Mouse (Mus musculus): ENCODE measurements around the gene Acad10. TPM values are rescaled to one million over a fixed set of nuclear protein-coding genes. Genes with fewer than 3 reads are reported as not detected.

The Acad10 gene
- polyA plus RNA-seq, 1 experiment = 4.7 TPM

GRCm38 (mm10) chr5:121601547-121602299 lies 58.6 kb downstream of the Acad10 start:
- TF ChIP-seq MAX (IDR thresholded peaks at IDR 0.05; ENCODE audit: low read depth) (no peak), REST (IDR thresholded peaks at IDR 0.05; ENCODE audit: insufficient read depth, insufficient read length) (no peak), SRF (IDR thresholded peaks at IDR 0.05; ENCODE audit: control insufficient read depth, insufficient read length, low read depth) (no peak), CEBPB (IDR thresholded peaks at IDR 0.05; ENCODE audit: insufficient read depth, poor library complexity, severe bottlenecking) (no peak), MYOD1 (IDR thresholded peaks at IDR 0.05; ENCODE audit: control insufficient read depth in 1 of 3, insufficient read length in 2 of 3, low read depth in 2 of 3) (no peak), POLR2AphosphoS2 (IDR thresholded peaks at IDR 0.05; ENCODE audit: insufficient read length, low read depth) (no peak), MYOG (IDR thresholded peaks at IDR 0.05; ENCODE audit: control insufficient read depth in 1 of 3, insufficient read depth in 1 of 3, insufficient read length in 2 of 3, low read depth in 2 of 3) (no peak), TCF3 (IDR thresholded peaks at IDR 0.05; ENCODE audit: insufficient read length, low read depth) (no peak), USF1 (IDR thresholded peaks at IDR 0.05; ENCODE audit: low read depth) (no peak), E2F4 (IDR thresholded peaks at IDR 0.05; ENCODE audit: insufficient read depth) (no peak), POLR2A (IDR thresholded peaks at IDR 0.05; ENCODE audit: insufficient read length, low read depth) (no peak), TCF12 (IDR thresholded peaks at IDR 0.05; ENCODE audit: insufficient read depth, poor library complexity, severe bottlenecking) (no peak)
- Histone ChIP-seq H3K27me3 (ENCODE audit: control insufficient read depth, insufficient read depth, insufficient read length) (no peaks in the 10 kb centered on the region), H3K4me2 (ENCODE audit: low read depth) (no peak overlapping the region), H3K4me3 (no peak overlapping the region), H3K79me2 (ENCODE audit: control insufficient read depth, insufficient read depth) (no peaks in the 10 kb centered on the region), H3K36me3 (ENCODE audit: control insufficient read depth, insufficient read depth) (no peaks in the 10 kb centered on the region), H3ac (ENCODE audit: control insufficient read depth, insufficient read length) (no peak overlapping the region)

GRCm38 (mm10) chr5:121598871-121599610 lies 61.3 kb downstream of the Acad10 start:
- H3K4me3 ChIP-seq = no peak overlapping the region
- H3K27me3 ChIP-seq (ENCODE audit: control insufficient read depth, insufficient read depth, insufficient read length) = no peaks in the 10 kb centered on the region
- H3K36me3 ChIP-seq (ENCODE audit: control insufficient read depth, insufficient read depth) = no peaks in the 10 kb centered on the region
- H3ac ChIP-seq (ENCODE audit: control insufficient read depth, insufficient read length) = no peak overlapping the region
- H3K79me2 ChIP-seq (ENCODE audit: control insufficient read depth, insufficient read depth) = no peaks in the 10 kb centered on the region
- H3K4me2 ChIP-seq (ENCODE audit: low read depth) = no peak overlapping the region
- TF ChIP-seq REST (IDR thresholded peaks at IDR 0.05; ENCODE audit: insufficient read depth, insufficient read length) = no peak
- TF ChIP-seq SRF (IDR thresholded peaks at IDR 0.05; ENCODE audit: control insufficient read depth, insufficient read length, low read depth) = no peak
- TF ChIP-seq CEBPB (IDR thresholded peaks at IDR 0.05; ENCODE audit: insufficient read depth, poor library complexity, severe bottlenecking) = no peak
- TF ChIP-seq MAX (IDR thresholded peaks at IDR 0.05; ENCODE audit: low read depth) = no peak
- no peak for TF ChIP-seq MYOG (IDR thresholded peaks at IDR 0.05; ENCODE audit: control insufficient read depth in 1 of 3, insufficient read depth in 1 of 3, insufficient read length in 2 of 3, low read depth in 2 of 3)
- TF ChIP-seq POLR2A (IDR thresholded peaks at IDR 0.05; ENCODE audit: insufficient read length, low read depth) = no peak
- TF ChIP-seq POLR2AphosphoS2 (IDR thresholded peaks at IDR 0.05; ENCODE audit: insufficient read length, low read depth) = no peak
- no peak for TF ChIP-seq USF1 (IDR thresholded peaks at IDR 0.05; ENCODE audit: low read depth)
- no peak for TF ChIP-seq E2F4 (IDR thresholded peaks at IDR 0.05; ENCODE audit: insufficient read depth)
- no peak for TF ChIP-seq TCF3 (IDR thresholded peaks at IDR 0.05; ENCODE audit: insufficient read length, low read depth)
- no peak for TF ChIP-seq MYOD1 (IDR thresholded peaks at IDR 0.05; ENCODE audit: control insufficient read depth in 1 of 3, insufficient read length in 2 of 3, low read depth in 2 of 3)
- no peak for TF ChIP-seq TCF12 (IDR thresholded peaks at IDR 0.05; ENCODE audit: insufficient read depth, poor library complexity, severe bottlenecking)

GRCm38 (mm10) chr5:121597991-121598537 lies 62.2 kb downstream of the Acad10 start:
- H3K27me3 ChIP-seq (ENCODE audit: control insufficient read depth, insufficient read depth, insufficient read length) = no peaks in the 10 kb centered on the region
- no peaks in the 10 kb centered on the region for H3K36me3 ChIP-seq (ENCODE audit: control insufficient read depth, insufficient read depth)
- H3K4me3 ChIP-seq = no peak overlapping the region

GRCm38 (mm10) chr5:121597332-121597731 lies 63.0 kb downstream of the Acad10 start:
- H3ac ChIP-seq (ENCODE audit: control insufficient read depth, insufficient read length) = no peak overlapping the region
- H3K79me2 ChIP-seq (ENCODE audit: control insufficient read depth, insufficient read depth) = no peaks in the 10 kb centered on the region
- no peak overlapping the region for H3K4me2 ChIP-seq (ENCODE audit: low read depth)
- H3K27me3 ChIP-seq (ENCODE audit: control insufficient read depth, insufficient read depth, insufficient read length) = no peaks in the 10 kb centered on the region
- H3K36me3 ChIP-seq (ENCODE audit: control insufficient read depth, insufficient read depth) = no peaks in the 10 kb centered on the region
- TF ChIP-seq REST (IDR thresholded peaks at IDR 0.05; ENCODE audit: insufficient read depth, insufficient read length) (no peak), POLR2A (IDR thresholded peaks at IDR 0.05; ENCODE audit: insufficient read length, low read depth) (no peak), SRF (IDR thresholded peaks at IDR 0.05; ENCODE audit: control insufficient read depth, insufficient read length, low read depth) (no peak), TCF3 (IDR thresholded peaks at IDR 0.05; ENCODE audit: insufficient read length, low read depth) (no peak), MYOG (IDR thresholded peaks at IDR 0.05; ENCODE audit: control insufficient read depth in 1 of 3, insufficient read depth in 1 of 3, insufficient read length in 2 of 3, low read depth in 2 of 3) (no peak), MAX (IDR thresholded peaks at IDR 0.05; ENCODE audit: low read depth) (no peak), POLR2AphosphoS2 (IDR thresholded peaks at IDR 0.05; ENCODE audit: insufficient read length, low read depth) (no peak), MYOD1 (IDR thresholded peaks at IDR 0.05; ENCODE audit: control insufficient read depth in 1 of 3, insufficient read length in 2 of 3, low read depth in 2 of 3) (no peak), E2F4 (IDR thresholded peaks at IDR 0.05; ENCODE audit: insufficient read depth) (no peak), USF1 (IDR thresholded peaks at IDR 0.05; ENCODE audit: low read depth) (no peak)
- H3K4me3 ChIP-seq = no peak overlapping the region

More at GRCm38 (mm10) chr5:121597991-121598537, 62.2 kb downstream of the Acad10 start:
- no peak overlapping the region for H3K4me2 ChIP-seq (ENCODE audit: low read depth)
- TF ChIP-seq E2F4 (IDR thresholded peaks at IDR 0.05; ENCODE audit: insufficient read depth) (no peak), REST (IDR thresholded peaks at IDR 0.05; ENCODE audit: insufficient read depth, insufficient read length) (no peak)
- H3K79me2 ChIP-seq (ENCODE audit: control insufficient read depth, insufficient read depth) = no peaks in the 10 kb centered on the region
- H3ac ChIP-seq (ENCODE audit: control insufficient read depth, insufficient read length) = no peak overlapping the region

Data from myocyte (in vitro differentiated cells).